Mouse (Mus musculus): ENCODE data around the gene Rilp. TPM values are rescaled to one million over a fixed set of nuclear protein-coding genes. Genes with fewer than 3 reads are reported as not detected.
"Not testable (repeated sequence)": the region's sequence is repeated elsewhere in the genome, so short reads cannot be mapped to it uniquely, and the experiment has no call there.

Rilp gene
- total RNA-seq, 2 experiments from 2014 or later, result 9.3 to 11.5 TPM

DNA sequence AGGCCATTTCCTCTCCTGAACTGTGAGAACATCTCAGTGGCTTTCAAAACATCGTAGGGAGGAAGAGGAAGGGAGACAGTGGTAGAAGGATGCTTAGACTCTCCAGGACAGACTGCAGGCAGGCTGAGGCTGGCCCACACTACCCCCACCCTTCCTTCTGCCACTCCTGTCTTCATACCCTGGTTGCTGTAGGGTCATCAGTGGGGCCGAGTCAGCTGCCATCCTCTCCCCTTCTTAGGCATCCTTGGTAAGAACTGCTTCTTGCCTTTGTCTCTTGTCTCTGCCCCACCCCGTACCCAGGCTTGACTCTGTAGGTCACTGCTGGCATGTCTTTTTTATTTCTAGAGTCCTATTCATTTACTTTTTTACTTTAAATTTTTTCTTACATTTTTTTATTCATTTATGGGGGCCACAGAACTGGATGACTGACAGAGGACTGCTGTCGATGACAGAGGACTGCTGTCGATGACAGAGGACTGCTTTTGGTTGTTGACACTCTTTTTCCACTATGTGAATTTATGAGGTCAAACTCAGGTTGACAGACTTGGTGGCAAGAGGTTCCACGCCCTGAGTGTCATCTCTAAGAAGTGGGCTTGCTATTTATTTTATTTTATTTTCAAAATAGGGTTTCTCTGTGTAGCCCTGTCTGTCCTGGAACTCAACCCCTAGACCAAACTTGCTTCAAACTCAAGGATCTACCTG lies 23.6 kb downstream of the Rilp start:
- no peak for DNase-seq

DNA sequence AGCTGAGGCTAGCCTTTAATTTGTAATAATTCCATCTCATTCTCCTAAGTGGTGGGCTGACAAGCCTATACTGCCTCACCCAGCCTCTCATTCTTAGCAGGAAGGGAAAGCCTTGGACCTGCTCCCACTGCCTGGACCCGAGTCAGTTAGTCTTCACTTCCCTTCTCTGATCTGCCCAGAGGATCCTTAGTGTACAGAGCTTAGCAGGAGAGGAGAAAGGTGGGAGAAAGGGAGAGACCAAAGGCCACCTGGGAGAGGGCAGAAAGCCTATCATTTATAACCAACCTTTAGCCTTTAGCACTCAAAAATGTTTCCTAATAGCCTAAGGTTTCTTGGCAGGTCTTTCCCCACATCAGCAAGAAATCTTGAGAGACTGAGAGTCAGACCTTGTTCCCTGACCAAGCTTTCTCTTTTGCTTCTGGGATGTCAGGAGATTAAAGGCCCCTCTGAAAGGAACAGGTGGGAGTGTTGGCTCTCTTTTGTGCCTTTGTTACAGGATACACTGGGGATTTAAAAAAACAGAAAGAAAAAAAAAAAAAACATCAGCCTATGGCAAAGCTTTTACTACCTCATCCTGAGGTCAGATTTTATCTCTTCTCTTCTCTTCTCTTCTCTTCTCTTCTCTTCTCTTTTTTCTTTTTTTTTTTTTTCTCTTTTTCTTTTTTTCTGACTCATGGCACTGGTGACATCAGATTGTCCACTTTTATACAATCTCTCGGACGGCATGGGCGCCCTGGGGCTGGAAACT lies 24.6 kb downstream of the Rilp start:
- DNase-seq, result peak in 1 of 2 experiments; percentile 21

DNA sequence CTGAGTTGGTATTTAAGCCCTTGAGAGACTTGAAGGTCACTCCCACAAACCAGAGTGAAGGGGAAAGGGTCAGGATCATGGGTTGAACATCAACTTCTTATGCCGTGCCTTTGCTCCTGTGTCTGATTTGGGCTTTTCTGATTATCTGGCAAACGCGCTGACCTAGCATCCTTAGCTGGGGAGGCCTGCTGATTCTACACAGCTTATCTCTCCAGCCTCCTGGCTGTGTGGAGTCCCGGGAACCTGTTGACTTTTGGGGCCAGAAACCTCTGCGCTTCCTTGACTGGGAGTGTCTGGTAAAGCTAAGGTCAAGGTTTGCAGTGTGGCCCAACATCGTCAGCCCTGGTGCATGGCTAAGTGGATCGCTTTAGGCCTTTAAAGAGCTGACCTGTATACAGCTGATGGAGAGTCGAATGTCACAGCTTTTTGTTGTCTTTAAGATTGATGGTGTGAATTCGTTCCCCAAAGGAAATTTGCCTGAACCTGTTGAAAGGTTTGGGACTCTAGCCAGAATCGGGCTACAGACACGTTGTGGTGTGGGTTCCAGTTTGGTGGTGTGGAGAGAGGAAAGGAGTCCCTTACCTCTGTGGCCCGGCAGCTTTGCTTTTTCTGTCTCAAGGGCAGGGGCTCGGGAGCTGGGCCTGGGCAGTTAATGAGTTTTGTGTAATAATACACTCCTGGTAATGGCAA lies 25.4 kb downstream of the Rilp start:
- DNase-seq, result no peak

DNA sequence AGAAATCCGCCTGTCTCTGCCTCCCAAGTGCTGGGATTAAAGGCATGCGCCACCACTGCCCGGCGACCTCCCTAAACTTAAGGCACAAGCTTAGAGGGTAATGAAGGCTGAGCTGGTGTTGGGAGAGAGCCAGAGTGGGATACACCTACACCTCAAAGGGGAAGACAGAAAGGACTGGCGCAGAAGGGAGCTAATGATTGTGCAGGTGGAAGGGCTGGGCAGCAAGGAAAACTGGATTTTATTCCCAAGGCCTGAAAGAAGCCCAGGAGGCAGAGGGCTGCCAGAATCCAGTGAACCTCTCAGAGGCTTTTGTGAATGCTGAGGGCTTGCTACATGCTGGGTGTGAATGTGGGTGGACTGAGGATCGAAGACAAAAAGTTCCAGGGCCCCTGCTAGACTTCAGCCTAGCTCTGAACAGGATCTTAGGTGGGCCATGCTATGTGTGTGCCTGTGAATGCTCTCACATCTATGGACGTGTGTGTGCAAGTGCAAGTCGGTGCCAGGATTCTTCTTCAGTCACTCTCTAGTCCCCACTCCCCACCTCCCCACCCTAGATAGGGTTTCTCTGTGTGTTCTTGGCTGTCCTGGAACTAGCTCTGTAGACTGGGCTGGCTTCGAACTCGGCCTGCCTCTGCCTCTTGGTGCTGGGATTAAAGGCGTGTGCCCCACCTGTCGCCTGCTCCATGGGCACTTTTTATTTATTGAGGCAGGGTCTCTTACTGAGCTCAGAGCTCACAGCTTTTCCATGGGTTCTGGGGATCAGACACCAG lies 26.5 kb downstream of the Rilp start:
- DNase-seq, result no peak

DNA sequence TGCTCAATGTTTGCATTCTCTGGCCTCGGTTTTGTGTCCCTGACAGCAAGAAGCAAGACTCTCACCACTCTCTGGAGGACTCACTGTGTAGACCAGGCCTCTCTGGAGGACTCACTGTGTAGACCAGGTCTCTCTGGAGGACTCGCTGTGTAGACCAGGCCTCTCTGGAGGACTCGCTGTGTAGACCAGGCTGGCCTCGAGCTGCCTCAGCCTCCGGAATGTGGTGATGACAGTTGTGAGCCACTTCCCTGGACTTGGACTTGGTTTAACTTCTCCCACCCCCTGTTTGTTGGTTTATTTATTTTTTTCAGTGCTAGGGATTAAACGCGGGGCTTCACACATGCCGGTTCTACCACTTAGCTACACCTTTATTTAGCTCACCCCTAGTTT lies 27.1 kb downstream of the Rilp start:
- no peak for DNase-seq

DNA sequence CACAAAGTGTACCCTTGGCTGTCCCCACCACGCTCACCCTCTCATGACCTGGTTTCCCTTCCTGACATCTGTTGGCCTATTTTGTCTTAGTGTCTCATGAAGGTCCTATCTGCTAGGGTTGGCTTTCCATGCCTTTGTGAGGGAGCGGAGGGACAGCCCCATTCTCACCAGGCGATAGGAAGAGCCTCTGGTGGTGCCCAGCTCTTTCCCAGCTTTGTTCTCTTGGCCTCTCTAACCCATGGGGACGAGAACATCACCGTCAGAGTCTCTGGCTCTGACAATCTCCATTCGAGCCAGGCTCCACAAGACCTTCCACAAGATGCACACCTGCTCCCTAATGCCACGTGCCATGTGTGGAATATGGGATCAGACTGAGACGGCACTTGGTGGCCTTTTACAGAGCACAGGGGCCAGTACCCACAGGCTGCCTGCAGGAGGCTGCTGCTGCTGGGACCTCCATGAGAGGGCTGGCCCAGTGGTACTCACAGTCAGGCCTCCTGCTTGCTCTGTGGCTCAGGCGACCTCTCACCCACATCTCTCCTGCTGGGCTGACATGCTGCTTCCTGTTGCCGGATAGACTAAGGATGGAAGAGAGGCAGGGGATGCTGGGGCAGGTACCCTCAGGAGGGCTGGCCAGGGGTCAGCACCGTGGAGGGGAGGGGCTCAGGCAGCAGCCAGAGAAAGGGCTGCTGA lies 27.7 kb downstream of the Rilp start:
- peak in 1 of 2 experiments; percentile 22 for DNase-seq

DNA sequence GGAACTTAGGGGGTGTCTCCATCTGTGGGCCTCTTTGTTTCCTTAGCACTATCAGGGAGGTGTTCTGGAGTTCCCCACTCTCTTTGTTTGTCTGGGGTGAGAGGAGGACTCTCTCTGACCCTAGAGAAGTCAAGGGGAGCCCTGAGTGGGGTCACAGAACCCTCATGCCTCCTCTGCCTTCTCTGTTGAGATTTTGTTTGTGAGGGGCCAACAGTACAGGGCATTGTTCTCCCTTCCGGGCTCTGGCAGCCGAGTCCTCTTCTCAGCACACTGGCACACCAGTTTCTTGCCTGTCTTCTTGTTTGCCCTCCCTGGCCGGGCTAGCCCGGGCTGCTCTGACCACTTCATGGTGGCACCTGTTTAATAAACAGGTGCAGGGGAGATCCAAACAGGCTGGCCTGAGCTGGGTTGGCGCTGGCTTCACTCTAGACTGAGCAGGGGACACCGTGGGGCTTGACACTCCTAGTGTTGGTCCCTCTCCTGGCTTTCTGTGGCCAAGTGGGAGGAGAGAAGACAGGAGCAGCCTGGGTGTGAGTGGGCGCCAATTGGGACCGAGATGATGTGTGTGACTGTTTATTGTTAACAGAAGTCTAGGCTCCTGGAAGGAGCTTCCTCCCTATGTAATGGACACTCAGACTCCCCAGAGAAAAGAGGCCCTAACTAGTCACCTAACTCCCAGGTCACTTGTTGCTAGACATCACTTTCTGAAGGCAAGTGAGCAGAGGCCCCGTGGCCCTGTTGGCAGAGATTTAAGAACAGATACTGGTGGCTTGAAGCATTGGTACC lies 28.5 kb downstream of the Rilp start:
- DNase-seq, result no peak

DNA sequence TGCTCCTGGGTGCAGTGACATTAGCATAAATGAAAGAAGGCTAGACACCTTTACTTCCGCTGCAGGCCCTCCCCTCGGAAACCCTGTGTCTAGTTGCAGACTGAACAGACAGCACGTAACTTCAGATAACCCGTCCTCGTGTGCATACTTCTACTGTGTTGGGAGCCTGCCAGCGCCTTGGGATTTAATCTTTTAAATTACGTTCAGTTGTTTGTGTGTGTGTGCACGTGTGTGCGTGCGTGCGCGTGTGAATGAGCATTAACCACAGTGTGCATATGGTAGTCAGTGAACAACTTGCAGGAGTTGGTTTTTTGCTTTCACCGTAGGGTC lies 29.0 kb downstream of the Rilp start:
- no peak for DNase-seq

DNA sequence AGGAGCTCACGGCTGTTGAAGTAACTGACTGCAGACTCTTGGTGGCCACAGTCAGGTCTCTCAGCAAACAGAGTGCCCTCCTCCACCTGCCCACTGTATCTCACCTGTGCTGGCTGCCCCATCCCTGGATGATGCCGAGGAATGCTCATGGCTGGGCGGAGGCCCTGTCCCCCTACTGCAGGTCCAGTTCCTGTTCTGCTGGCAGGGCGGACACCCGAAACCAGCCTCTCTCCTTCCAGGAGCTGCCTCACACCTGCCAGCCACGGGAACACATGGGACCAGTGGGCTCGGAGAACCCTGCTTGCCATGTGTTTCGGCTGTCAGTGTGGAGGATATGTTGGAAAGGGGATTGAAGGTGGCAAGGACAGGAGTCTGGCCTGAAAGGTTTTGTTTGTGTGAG lies 30.3 kb downstream of the Rilp start:
- no peak for DNase-seq

DNA sequence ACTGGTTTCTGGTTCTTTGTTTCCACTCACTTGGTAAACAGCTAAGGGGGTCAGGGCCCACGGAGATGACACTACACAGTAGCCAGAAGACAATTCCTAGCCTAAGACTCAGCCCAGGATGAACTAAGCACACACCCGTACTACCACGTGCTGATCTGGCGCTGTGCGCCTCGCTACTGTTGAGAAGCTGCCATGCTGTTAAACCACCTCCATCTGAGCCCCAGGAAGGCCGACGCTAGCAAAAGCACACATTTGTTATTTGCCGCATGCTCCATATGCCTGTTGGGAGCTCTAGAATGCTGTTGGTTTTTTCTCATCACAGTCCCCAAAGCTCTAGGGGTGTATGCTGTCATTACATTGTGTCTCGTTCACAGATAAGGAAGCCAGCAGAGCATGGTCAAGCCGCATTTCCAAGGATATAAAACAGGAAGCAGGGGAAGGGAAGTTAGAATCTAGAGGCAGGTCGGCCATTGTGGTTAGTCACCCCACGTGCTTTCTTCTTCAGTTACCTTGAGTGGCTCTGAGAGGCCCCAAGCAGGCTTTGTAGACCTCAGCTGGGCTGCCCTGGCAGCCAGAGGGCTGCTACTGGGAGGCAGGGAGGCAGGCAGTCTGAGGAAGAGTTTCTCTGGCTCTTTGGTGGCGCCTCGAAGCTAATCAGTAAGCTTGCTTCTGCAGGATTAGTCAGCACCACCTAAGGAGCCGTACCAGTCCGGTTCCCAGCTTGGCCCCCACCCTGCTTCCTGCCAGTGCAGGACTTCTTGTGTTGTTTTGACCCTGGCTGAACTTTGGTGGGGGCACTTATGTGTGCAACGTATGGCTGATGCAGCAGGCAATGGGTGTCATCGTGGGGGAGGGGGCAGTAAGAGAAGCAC lies 31.1 kb downstream of the Rilp start:
- no peak for DNase-seq

DNA sequence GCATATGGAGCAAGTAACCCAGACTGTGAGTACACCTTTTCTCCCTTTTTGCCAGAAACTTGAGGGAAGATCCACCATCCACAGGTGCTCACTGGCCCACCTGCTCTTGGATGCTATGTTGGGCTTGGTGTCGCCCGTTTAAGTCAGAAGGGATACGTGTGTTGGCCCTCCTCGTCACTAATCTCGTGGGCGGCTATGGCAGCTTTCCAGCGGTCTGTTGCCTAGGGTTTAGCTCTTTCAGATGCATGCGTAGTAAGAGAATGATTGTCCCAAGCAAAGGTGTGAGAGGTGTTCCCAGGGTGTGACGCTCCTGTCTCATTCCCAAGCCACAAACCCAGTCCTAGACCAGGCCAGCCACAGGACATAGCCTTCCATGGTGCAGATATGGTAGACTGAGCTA lies 34.8 kb downstream of the Rilp start:
- no peak for DNase-seq

DNA sequence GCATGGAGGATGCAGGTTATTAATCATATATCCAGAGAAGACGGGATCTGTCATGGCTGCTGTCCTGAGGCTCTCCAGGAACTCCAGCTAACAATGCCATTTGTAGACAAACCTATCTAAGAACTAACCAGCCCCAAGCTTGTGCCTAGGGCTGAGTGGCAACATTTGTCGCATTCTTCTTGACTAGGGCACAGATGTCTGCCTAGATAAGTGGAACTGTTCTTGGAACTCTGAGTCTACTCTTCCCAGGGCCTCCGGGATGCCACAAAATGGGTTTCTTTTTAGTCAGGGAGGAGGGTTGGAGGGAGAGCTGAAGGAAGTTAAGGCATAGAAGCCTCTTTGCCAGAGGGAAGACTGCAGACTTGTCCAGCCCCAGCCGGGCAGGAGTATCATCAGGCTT lies 36.2 kb downstream of the Rilp start:
- DNase-seq, result no peak

DNA sequence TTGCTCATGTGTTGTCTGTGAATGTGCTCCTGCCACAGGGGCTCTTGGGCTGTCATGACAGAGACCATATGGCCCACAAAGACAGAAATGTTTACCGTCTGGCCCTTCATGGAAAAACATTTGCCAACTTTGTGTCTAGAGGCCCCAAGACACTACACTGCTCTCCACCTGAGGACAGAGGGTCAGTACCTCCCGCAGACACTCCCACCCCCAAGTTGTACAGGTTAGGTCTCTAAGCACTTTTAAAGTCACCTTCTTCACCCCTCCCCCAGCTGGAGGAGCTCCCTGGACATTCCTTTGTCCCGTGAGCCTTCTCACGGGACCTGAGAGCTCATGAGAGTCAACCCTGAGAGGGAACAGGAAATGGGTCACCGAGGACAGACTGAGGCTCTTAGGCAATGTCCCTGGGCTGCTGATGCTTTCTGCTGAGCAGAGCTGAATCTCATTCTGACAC lies 39.8 kb downstream of the Rilp start:
- DNase-seq, result no peak

DNA sequence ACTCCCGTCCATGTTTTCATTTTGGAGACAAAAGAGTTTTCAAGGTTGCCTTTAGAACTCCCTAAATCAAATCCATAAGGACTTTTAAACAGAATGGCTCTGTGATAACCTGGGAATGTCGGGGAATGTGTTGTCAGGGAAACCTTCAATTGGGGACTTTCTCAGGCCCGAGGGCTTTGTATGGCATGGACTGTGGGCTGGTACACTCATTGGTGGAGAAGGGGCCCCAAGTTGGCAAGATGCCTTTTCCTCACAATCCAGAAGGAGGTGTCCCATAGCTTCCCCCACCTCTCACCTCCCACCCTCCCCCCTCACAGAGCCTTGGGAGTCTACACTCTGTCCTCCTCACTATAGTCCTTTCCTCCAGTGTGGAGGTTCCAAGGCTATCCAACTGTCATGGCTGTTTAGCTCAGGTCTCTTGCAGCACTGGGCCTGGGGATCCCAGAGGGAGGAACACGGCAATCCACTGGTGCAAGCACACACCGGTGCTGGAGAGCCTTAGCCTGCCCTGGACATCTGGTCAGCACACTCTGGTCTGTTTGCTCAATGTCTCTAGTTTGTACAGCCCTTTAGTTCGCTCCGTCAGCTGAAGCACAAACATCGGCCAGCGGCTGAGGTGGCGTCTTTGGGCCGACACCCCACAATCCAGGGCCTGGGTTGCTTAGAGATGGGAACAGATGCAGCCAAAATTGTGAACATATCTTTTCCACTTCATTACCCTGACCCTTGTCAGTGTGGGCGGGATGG lies 40.5 kb downstream of the Rilp start:
- no peak for DNase-seq

DNA sequence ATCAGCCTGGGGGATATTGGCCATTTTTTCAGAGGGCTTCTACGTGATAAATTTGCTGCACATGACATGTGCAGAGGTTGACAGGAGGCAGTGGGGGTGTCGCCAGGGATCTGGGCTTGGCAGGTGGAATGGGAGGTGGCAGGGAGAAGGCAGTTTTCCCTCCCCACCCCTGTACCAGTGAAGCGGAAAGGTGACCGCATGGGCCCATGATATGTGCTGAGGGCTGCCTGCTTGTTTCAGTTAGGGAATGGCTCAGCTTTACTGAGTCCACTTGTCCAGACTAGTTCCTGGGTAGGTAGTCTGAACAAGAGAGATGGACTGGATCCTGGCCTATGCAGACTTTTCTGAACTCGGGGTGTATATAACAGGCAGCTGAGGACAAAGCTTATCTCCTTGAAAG lies 41.4 kb downstream of the Rilp start:
- no peak for DNase-seq

DNA sequence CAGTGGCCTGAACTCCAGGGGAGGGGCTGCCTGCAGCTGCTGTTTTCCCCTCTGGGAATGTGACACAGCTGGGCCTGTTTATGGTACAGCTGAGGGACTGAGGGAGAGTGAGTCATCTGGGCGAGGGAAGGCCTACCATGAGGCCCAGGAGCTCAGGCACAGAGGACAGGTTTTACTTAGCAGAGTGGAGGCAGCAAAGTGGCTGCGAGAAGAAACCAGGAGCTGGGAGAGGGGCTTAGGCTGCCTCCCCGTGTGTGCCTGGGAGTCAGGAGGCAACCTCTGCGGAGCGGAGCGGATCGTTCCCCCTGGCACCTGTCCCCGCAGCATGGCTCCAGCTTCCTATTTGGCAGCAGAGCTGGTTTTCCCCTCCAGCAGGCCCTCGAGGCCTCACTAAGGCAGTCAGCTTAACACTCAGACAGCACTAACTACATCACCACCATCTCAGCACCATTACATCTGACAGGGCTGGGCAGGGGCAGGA lies 42.1 kb downstream of the Rilp start:
- no peak for DNase-seq

DNA sequence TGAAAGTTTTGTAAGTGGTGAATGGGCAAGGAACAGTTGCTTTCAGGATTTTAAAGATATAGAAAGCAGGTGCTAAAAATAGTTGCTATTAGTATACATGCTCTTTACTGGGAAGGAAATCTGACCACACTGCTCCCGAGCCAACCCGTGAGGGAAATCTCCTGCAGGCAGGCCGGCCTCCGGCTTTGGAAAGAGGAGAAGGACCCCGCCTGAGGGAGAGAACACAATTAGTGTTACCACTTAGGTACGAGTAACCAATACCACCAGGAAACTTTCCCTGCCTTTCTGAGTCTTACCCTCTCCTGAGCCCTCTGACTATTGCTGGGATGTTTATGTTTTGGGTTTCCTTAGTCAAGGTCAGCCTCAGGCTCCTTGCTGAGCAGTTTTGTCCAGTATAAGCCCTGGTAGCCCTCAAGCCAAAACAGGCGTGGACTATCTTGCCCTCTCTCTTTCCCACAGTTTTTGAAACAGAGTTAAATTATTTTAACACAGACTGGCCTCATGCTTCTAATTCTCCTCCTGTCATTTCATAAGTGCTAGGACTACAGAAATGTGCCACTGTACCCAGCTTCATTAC lies 43.1 kb downstream of the Rilp start:
- no peak for DNase-seq

DNA sequence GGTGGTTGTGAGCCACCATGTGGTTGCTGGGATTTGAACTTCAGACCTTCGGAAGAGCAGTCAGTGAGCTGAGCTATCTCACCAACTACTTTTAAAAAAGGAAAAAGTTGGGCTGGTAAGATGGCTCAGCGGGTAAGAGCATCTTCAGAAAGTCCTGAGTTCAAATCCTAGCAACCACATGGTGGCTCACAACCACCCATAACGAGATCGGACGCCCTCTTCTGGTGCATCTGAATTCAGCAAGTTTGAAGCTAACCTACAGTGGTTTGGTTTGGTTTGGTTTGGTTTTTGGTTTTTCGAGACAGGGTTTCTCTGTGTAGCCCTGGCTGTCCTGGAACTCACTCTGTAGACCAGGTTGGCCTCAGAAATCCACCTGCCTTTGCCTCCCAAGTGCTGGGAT lies 46.1 kb downstream of the Rilp start:
- DNase-seq, result not testable (repeated sequence)

DNA sequence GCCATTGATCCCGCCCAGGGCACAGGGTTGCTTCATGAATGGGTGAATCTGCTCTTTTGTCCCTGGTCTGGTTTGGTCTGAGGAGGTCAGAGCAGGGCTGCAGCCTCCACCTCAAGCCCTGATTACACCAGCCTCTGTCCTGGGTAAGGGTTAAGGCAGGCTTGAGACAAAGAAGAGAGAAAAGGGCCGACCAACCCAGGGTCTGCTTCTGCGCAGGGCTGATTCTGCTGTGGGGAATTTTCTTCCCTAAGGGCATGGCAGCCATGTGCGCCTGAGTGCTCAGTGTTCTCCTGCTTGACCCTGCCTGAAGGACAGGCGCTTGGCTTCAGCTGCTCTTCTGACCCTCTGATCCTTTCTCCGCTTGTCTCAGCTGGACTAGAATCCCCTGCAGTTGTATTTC lies 47.2 kb downstream of the Rilp start:
- DNase-seq, result no peak
